Mouse (Mus musculus): ENCODE data around the gene Ankrd34c. TPM values are rescaled to one million over a fixed set of nuclear protein-coding genes. Genes with fewer than 3 reads are reported as not detected.
A peak's percentile ranks its signal among the peaks of the same experiment; 100 is the strongest.

Gene Ankrd34c
- total RNA-seq (2021): not detected
- long read RNA-seq, experiment 1: 0 reads
- long read RNA-seq, experiment 2: 0 reads

- intact Hi-C loops (cut with DNase I): no loop called here
- DNase-seq: no peak
These were observed at the start of gene Ankrd34c for GRCm38 (mm10) chr9:89738295-89738694. TSS of gene Ankrd34c (minus strand) at chr9:89738475.

DNA sequence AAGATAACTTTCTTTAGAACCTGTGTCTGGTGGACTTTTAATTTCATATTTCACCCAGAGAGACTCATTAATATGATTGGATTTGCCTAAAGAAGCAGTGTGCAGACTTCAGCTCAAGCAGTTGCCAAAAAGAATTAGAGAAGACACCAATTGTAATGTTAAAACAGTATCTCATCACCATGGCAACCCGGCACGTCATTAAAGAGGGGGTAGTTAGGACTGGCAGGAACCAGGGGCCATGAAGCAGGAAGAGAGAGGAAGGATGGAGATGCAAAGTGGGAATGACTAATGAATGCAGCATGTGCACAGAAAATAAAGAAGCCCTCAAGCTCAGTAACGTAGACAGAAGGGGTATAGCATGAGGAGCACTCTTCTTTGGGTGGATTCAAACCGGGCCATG is 49.3 kb upstream of the Ankrd34c start:
- DNase-seq: no peak
- intact Hi-C loops (cut with DNase I): no loop called here

DNA sequence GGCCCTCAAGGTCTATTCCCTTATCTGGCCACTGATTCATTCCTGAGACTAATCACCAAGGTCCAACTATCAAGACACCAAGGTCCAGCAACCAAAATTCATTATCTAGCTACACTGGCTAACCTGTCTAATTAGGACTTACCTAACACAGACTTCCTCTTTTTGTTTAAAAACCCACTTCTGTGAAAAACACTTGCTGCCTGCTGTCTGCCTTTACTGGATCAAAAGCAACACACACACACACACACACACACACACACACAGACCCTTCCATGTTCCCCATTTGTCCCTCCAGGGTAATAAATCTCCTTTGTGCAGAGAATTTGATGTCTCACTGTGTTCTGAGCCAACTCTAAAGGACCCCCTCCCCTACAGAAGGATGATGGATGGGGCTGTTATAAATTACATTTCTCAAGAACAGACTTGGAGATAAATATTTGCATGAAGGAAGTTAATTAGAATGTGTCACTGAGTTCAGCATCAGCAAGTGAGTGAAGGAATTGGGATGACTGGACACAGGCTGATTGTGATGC is 43.2 kb upstream of the Ankrd34c start:
- DNase-seq: no peak
- intact Hi-C loops (cut with DNase I): no loop called here

GRCm38 (mm10) chr9:89779237-89779636 is 41.0 kb upstream of the Ankrd34c start:
- no peak for DNase-seq
- intact Hi-C loops (cut with DNase I): no loop called here

- intact Hi-C loops (cut with DNase I): loop anchor here (5.0 kb wide), 1 partner anchor 64 kb away; the partner anchor contains the start of gene Tmed3
- DNase-seq: peak; percentile 7 to 30
These were observed 32.9 kb upstream of the Ankrd34c start for GRCm38 (mm10) chr9:89771153-89771552.

DNA sequence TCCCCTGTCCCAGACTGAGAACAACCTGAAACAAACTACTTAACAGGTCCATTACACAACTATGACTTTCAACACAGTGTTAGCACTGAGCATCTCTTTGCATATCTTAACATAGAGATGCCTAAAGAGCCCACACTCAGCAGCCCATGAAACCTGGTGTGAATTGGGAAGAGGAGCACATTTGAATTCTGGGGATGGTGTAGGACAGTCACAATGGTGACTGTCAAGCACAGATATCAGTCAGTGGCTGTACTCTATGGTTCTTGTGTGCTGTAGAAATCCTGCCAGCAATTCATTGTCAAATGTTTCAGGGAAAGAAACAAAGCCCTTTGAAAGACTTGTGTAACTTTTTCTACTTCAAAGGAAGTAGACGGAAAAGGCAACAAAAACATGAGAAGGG is 23.7 kb upstream of the Ankrd34c start:
- intact Hi-C loops (cut with DNase I): no loop called here
- no peak for DNase-seq

GRCm38 (mm10) chr9:89758569-89758968 is 20.3 kb upstream of the Ankrd34c start:
- intact Hi-C loops (cut with DNase I): no loop called here

DNA sequence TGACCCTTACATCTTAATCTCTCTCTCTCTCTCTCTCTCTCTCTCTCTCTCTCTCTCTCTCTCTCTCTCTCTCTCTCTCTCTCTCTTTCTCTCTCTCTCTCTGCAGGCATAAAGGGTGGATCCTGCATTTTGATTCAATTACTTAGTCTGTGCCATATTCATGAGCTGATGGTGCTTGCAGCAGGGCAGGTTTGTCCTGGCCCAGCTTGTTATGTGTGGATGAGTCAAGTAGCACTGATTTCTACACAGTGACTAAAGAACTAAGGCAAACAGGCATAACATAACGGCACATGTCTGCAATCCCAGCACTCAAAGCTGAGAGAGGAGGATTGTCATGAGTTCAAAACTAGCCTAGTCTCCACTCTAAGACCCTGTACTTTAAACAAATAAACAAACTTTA is 19.9 kb upstream of the Ankrd34c start:
- DNase-seq: no peak
- intact Hi-C loops (cut with DNase I): no loop called here

More at GRCm38 (mm10) chr9:89758569-89758968, 20.3 kb upstream of the Ankrd34c start:
- no peak for DNase-seq

- DNase-seq: no peak
- intact Hi-C loops (cut with DNase I): no loop called here
These were observed 19.3 kb upstream of the Ankrd34c start for GRCm38 (mm10) chr9:89757571-89757970.

DNA sequence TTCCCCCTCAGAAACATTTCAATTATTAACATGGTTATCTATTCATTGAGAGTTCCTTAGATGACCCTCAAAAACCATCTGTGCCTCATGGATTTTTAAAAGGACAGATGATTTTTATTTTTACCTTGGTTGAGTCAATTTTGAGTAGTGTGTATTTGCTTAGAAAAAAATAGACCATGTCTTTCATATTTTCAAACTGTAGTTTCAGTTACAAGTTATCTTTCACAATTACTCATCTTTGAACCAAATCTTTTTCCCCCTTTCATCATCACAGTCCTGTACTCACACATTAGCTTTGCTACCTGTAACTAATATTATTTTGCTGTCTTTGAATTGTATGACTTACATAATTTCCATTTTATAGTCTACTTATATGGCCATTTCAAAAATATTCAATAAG is 1.8 kb upstream of the Ankrd34c start:
- intact Hi-C loops (cut with DNase I): no loop called here
- no peak for DNase-seq

DNA sequence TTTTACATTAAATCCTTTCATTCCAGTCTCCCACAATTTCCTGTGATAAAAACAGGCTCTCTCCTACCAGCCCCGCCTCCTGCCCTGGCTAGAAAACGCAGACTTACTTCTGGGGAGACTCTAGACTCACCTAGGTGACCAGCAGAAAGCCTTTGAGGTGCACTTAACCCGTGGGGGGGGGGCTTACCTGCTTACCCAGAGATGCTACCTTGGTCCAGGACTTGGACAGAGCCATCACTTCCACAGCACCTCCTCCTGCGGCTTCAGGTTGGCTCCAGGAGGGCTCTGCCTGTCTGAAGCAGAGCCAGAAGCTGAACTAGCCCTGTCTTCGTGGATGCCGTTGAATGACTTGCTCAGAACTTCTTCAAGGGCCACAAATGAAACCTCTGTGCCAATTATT is 387 bp downstream of the Ankrd34c start:
- intact Hi-C loops (cut with DNase I): no loop called here

GRCm38 (mm10) chr9:89736932-89737705 is 1.2 kb downstream of the Ankrd34c start:
- DNase-seq: peak; percentile 35 to 61
- intact Hi-C loops (cut with DNase I): no loop called here

More for the DNA sequence above, 387 bp downstream of the Ankrd34c start:
- DNase-seq: no peak

- intact Hi-C loops (cut with DNase I): loop anchor here (5.0 to 10.0 kb wide), 3 partner anchors 65 to 268 kb away; no protein-coding TSS in a partner anchor
- DNase-seq: peak in 1 of 2 experiments; percentile 12
These were observed 31.4 kb downstream of the Ankrd34c start for GRCm38 (mm10) chr9:89706906-89707305.

- no peak for DNase-seq
- intact Hi-C loops (cut with DNase I): loop anchor here (5.0 to 10.0 kb wide), 3 partner anchors 67 to 270 kb away; no protein-coding TSS in a partner anchor
These were observed 33.1 kb downstream of the Ankrd34c start for GRCm38 (mm10) chr9:89705197-89705533.

- intact Hi-C loops (cut with DNase I): loop anchor here (5.0 to 10.0 kb wide), 3 partner anchors 68 to 270 kb away; no protein-coding TSS in a partner anchor
- DNase-seq: peak; percentile 92 to 93
These were observed 33.7 kb downstream of the Ankrd34c start, which contains the start of gene Tmed3 for GRCm38 (mm10) chr9:89704265-89705196. TSS of gene Tmed3 (minus strand) at chr9:89705068.

DNA sequence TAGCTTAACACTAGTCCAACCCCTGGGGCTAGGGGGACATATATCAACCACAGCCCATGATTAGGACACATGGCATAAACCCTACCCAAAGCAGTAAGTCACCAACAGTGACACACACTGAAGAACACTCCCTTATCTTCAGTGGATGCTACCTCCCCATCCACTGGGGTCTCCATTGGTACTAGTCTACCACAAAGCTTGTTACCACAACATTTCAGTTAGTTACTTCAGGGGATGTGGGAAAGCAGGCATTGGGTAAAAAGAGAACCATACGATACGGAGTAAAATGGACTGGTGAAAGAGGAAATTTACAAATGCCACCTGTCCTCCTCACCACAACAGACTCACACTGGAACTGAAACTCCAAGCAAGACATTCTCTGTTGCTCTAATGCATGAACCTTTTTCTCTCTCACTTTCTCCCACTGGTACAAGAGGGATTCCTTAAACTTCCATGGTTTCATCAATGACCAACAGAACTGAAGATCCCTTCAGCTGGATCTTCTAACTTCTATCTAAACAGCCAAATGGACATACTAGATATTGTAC is 37.3 kb downstream of the Ankrd34c start:
- no peak for DNase-seq
- intact Hi-C loops (cut with DNase I): loop anchor here (10.0 kb wide), 1 partner anchor 274 kb away; no protein-coding TSS in a partner anchor

DNA sequence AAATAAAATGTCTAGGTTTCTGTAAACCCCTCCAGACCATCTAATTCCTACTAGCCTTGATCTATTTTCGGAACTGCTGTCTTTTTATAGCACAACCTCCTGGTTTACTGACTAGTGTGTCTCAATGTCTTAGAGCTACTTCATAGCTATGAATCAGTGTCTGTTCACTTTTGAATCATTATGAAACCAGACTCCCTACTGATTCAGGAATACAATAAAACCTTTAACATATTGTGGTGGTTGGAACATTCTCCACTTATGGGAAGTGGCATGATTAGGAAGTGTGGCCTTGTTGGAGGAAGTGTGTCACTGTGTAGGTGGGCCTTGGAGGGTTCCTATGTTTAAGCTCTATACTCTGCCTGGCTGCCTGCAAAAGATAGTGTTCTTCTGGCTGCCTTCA is 43.1 kb downstream of the Ankrd34c start:
- intact Hi-C loops (cut with DNase I): no loop called here

GRCm38 (mm10) chr9:89693670-89694069 is 44.6 kb downstream of the Ankrd34c start:
- DNase-seq: no peak
- intact Hi-C loops (cut with DNase I): no loop called here

More for the DNA sequence above, 43.1 kb downstream of the Ankrd34c start:
- DNase-seq: no peak

DNA sequence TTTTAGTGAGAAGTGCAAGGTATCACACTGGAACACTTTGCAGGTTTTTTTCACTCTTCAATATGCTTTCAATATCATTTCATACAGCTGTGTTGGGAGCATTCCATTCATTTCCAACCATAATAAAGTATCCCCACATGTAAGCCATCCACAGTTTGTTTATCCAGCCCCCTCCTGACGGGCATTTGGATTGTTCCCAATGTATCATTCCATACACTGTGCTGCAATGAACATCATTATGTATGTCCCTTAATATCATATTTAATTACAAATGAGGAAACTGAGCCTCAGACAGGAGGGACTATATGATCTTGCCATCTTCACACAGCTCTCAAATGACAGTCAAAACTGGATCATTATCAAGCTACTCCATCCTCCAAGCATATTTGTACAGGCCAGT is 49.1 kb downstream of the Ankrd34c start:
- intact Hi-C loops (cut with DNase I): no loop called here
- no peak for DNase-seq

GRCm38 (mm10) chr9:89687503-89688226 is 50.6 kb downstream of the Ankrd34c start:
- DNase-seq: no peak

More at GRCm38 (mm10) chr9:89687503-89688226, 50.6 kb downstream of the Ankrd34c start:
- intact Hi-C loops (cut with DNase I): no loop called here
